Mouse (Mus musculus) limb, embryonic 12.5 days (tissue): Measurements from ENCODE around the gene Gm36028. TPM values are rescaled to one million over a fixed set of nuclear protein-coding genes. Genes with fewer than 3 reads are reported as not detected.
A peak's percentile ranks its signal among the peaks of the same experiment; 100 is the strongest.

Experiments used
- ATAC-seq: fragments of 200-750 bp; cut with Nextera tagmentation; 2 replicates; pipeline ENCODE4 v1.8.0; 2017; ENCODE audit warnings: low read depth, moderate TSS enrichment; ENCODE audit not compliant: insufficient number of reproducible peaks, insufficient read depth, low FRiP score, low TSS enrichment
- H3K27ac ChIP-seq: fragments of 300-500 bp; sonication (generic); 2 replicates; pipeline ENCODE4 v1.5.1; 2016; ENCODE audit warnings: mild to moderate bottlenecking, moderate library complexity
- H3K27me3 ChIP-seq: fragments of 300-500 bp; sonication (generic); 2 replicates; pipeline ENCODE4 v1.6.1; 2016; ENCODE audit warnings: mild to moderate bottlenecking, moderate library complexity
- H3K36me3 ChIP-seq: fragments of 300-500 bp; sonication (generic); 2 replicates; pipeline ENCODE4 v1.6.1; 2016; ENCODE audit warnings: mild to moderate bottlenecking, moderate library complexity
- H3K4me1 ChIP-seq: fragments of 300-500 bp; sonication (generic); replicated peaks from 2 replicates; pipeline ENCODE4 v1.6.1; 2016
- H3K4me2 ChIP-seq: fragments of 300-500 bp; sonication (generic); 2 replicates; pipeline ENCODE4 v1.6.1; 2016; ENCODE audit warnings: mild to moderate bottlenecking, moderate library complexity
- H3K4me3 ChIP-seq: fragments of 300-500 bp; sonication (generic); replicated peaks from 2 replicates; pipeline ENCODE4 v1.5.1; 2016; ENCODE audit warnings: mild to moderate bottlenecking
- H3K9ac ChIP-seq: fragments of 300-500 bp; sonication (generic); replicated peaks from 2 replicates; pipeline ENCODE4 v1.6.1; 2016; ENCODE audit warnings: mild to moderate bottlenecking, moderate library complexity
- H3K9me3 ChIP-seq: fragments of 300-500 bp; sonication (generic); 2 replicates; pipeline ENCODE4 v1.6.1; 2016; ENCODE audit warnings: mild to moderate bottlenecking, moderate library complexity
- WGBS: fragments of 180-500 bp; shearing (Covaris S2); methylation state at CpG from one replicate; pipeline ENCODE4 v1.1.7; 2016; 5-methylcytosine and 5-hydroxymethylcytosine counted together
- polyA plus RNA-seq: library from polyadenylated mRNA; unstranded; fragments of >200 nt; fragmentation: Nextera tagmentation; extraction: Ambion mirVana; gene quantifications from 2 replicates; pipeline ENCODE4 v1.2.1, GENCODE M21; 2016

The Gm36028 gene
- polyA plus RNA-seq, 1 experiment from 2014 or later: 0.19 TPM

GRCm38 (mm10) chr16:37831041-37831440 is 29.9 kb downstream of the Gm36028 start:
- Histone ChIP-seq H3K9ac (no peak overlapping the region), H3K4me1 (no peaks in the 10 kb centered on the region), H3K27me3 (no peaks in the 10 kb centered on the region), H3K4me2 (no peak overlapping the region), H3K4me3 (no peak overlapping the region), H3K27ac (0 out of 2 replicates have a peak overlapping the region, but pooled peaks have one; percentile 50), H3K9me3 (no peaks in the 10 kb centered on the region), H3K36me3 (peaks cover 97% of the 10 kb centered on the region)
- 86% methylated on average over 7 of the region's 7 CpGs for WGBS
- ATAC-seq: no peak

- no peak for ATAC-seq
- WGBS: 96% methylated on average over 3 of the region's 3 CpGs
- Histone ChIP-seq H3K27me3 (no peaks in the 10 kb centered on the region), H3K4me1 (no peaks in the 10 kb centered on the region), H3K36me3 (peaks cover 100% of the 10 kb centered on the region), H3K4me3 (no peak overlapping the region), H3K9me3 (no peaks in the 10 kb centered on the region), H3K4me2 (no peak overlapping the region), H3K27ac (no peak overlapping the region), H3K9ac (no peak overlapping the region)
Observed at GRCm38 (mm10) chr16:37826286-37826685, 34.7 kb downstream of the Gm36028 start.

- no peak for ATAC-seq
- Histone ChIP-seq H3K9me3 (no peaks in the 10 kb centered on the region), H3K4me2 (no peak overlapping the region), H3K27ac (no peak overlapping the region), H3K4me1 (no peaks in the 10 kb centered on the region), H3K36me3 (peaks cover 100% of the 10 kb centered on the region), H3K4me3 (no peak overlapping the region), H3K9ac (no peak overlapping the region), H3K27me3 (no peaks in the 10 kb centered on the region)
- 96% methylated on average over 12 of the region's 12 CpGs for WGBS
Observed at GRCm38 (mm10) chr16:37824778-37825505, 36.0 kb downstream of the Gm36028 start.

- no peak overlapping the region for H3K27ac ChIP-seq
- no peak overlapping the region for H3K4me3 ChIP-seq
- H3K36me3 ChIP-seq: peaks cover 100% of the 10 kb centered on the region
- ATAC-seq: no peak
- H3K4me1 ChIP-seq: no peaks in the 10 kb centered on the region
- H3K9ac ChIP-seq: no peak overlapping the region
- H3K9me3 ChIP-seq: no peaks in the 10 kb centered on the region
- 85% methylated on average over 5 of the region's 5 CpGs for WGBS
- H3K27me3 ChIP-seq: no peaks in the 10 kb centered on the region
- no peak overlapping the region for H3K4me2 ChIP-seq
Observed at GRCm38 (mm10) chr16:37823949-37824348, 37.0 kb downstream of the Gm36028 start.

DNA sequence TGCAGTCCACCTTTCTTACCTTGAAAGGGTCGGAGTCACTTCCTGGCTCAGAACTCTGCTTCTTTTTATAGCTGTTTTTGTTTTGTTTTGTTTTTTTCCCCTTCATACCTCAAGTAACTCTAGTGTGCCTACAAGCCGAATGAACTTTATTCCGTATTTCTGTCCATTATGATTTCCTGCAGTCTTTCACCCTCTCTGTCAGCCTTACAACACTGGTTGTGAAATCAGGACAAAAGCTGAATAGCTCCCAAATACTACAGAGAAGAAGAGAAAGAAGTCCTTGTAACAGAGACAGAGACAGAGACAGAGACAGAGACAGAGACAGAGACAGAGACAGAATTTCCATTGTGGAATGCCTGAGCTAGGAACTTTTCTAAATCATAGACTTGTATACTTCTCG is 43.0 kb downstream of the Gm36028 start:
- 89% methylated on average over 4 of the region's 4 CpGs for WGBS
- H3K4me1 ChIP-seq: peaks cover 17% of the 10 kb centered on the region
- no peak for ATAC-seq
- H3K27me3 ChIP-seq: no peaks in the 10 kb centered on the region
- peaks cover 79% of the 10 kb centered on the region for H3K36me3 ChIP-seq
- H3K9me3 ChIP-seq: no peaks in the 10 kb centered on the region
- no peak overlapping the region for H3K4me2 ChIP-seq
- no peak overlapping the region for H3K4me3 ChIP-seq
- H3K9ac ChIP-seq: no peak overlapping the region
- no peak overlapping the region for H3K27ac ChIP-seq

DNA sequence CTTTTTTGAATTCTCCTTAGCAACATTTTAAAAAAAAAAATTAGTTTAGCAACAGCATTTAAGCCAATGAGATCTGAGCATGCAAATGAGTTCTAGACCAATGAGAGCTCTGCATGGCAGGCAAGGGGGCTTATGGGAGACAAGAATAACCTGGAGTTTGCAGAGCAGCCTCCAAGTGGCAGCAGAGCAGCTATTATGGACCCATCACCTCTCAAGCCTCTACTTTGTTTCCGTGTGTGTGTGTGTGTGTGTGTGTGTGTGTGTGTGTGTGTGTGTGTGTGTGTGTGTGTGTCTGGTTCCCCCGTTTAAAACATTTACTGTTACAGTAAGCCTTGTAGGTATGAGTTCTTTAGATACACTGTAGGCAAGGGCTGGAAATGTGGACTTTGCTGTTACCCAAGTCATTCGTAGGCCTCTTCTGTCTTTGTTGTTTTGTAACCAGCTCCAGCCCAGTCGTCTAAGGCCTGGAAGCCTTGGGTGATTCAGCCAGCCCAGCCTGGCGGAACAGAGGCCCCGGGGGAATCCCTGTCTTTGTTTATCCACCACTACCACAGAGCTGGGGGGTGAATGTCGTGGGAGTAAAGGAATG is 46.5 kb downstream of the Gm36028 start:
- peak overlapping the region; percentile 24; the same call in 1 of the 2 replicates for H3K4me2 ChIP-seq

GRCm38 (mm10) chr16:37813691-37814382 is 47.1 kb downstream of the Gm36028 start:
- H3K9me3 ChIP-seq: no peaks in the 10 kb centered on the region
- ATAC-seq: no peak
- H3K9ac ChIP-seq: no peak overlapping the region
- peak overlapping the region; percentile 77 for H3K27ac ChIP-seq
- H3K4me3 ChIP-seq: no peak overlapping the region
- H3K4me2 ChIP-seq: peak overlapping the region; percentile 24
- peaks cover 52% of the 10 kb centered on the region for H3K36me3 ChIP-seq
- H3K4me1 ChIP-seq: peaks cover 33% of the 10 kb centered on the region
- no peaks in the 10 kb centered on the region for H3K27me3 ChIP-seq
- 33% methylated on average over 5 of the region's 5 CpGs for WGBS

More for the DNA sequence above, 46.5 kb downstream of the Gm36028 start:
- H3K36me3 ChIP-seq: peaks cover 59% of the 10 kb centered on the region
- peak; percentile 89 for ATAC-seq
- H3K27ac ChIP-seq: peak overlapping the region; percentile 77
- no peaks in the 10 kb centered on the region for H3K27me3 ChIP-seq
- no peaks in the 10 kb centered on the region for H3K9me3 ChIP-seq
- 43% methylated on average over 7 of the region's 7 CpGs for WGBS
- H3K4me3 ChIP-seq: no peak overlapping the region
- H3K9ac ChIP-seq: no peak overlapping the region
- H3K4me1 ChIP-seq: peaks cover 28% of the 10 kb centered on the region

DNA sequence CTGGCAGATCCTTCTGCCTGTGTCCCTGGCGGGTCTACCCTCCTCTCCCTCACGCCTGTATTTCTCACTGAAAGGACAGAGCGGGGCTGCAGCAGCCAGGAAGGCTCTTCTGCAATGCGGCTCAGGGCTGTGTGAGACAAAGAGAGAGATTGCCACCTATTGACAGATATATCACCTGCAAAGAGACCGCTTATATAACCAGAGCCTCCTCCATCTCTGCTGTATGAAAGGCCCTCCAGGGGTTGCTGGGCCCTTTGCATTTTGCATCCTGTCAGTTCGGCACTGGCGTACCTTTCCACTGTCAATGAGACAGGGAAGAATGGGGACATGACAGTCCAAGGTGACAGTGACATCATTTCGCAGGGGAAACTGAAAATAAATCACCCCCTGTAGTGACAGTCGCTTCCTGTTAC is 48.5 kb downstream of the Gm36028 start:
- WGBS: 47% methylated on average over 9 of the region's 9 CpGs
- 0 out of 2 replicates have a peak overlapping the region, but pooled peaks have one; percentile 9 for H3K27ac ChIP-seq
- ATAC-seq: no peak
- peaks cover 43% of the 10 kb centered on the region for H3K4me1 ChIP-seq
- no peaks in the 10 kb centered on the region for H3K27me3 ChIP-seq
- H3K36me3 ChIP-seq: peaks cover 42% of the 10 kb centered on the region
- H3K4me3 ChIP-seq: no peak overlapping the region
- H3K4me2 ChIP-seq: no peak overlapping the region
- H3K9me3 ChIP-seq: no peaks in the 10 kb centered on the region
- H3K9ac ChIP-seq: no peak overlapping the region

DNA sequence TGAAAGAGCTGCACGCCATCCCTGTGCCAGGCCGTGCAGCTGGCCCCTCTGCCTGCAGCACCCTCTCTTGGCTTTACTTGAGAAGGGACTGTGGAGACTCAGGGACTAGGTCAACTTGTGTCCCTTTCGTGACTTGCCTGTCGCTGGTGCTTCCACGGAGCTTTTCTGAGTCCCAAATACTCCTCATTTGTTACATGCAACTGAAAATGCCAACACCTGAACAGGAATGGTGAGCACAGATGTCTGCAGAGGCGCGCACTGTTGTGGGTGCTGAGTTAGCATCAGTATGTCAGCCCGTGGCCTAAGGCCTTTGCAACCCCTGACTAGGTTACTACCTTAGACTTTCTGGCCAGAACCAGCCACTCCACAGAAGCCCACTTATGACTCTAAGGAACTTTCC is 49.1 kb downstream of the Gm36028 start:
- H3K9ac ChIP-seq: no peak overlapping the region
- H3K27ac ChIP-seq: no peak overlapping the region
- peaks cover 49% of the 10 kb centered on the region for H3K4me1 ChIP-seq
- no peak overlapping the region for H3K4me2 ChIP-seq
- ATAC-seq: no peak
- peaks cover 45% of the 10 kb centered on the region for H3K36me3 ChIP-seq
- H3K4me3 ChIP-seq: no peak overlapping the region
- WGBS: 88% methylated on average over 8 of the region's 8 CpGs
- no peaks in the 10 kb centered on the region for H3K27me3 ChIP-seq
- no peaks in the 10 kb centered on the region for H3K9me3 ChIP-seq

DNA sequence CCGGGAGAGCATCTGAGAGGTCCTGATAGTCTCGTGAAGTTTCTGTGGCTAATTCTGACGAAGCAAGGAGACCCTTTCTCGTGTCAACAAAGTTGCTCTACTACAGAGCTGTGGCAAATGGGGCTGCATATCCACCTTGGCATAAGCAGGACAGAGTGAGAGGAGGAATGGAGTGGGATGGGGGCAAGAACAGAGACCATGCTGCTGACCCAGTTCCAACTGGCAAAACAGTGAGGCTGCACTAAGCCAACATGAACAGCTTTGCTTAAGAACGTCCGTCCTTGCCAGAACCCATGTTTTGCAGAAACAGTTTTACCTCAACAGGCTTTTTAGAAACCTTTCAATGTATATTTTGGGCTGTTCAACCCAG is 51.3 kb downstream of the Gm36028 start:
- H3K4me2 ChIP-seq: no peak overlapping the region
- no peaks in the 10 kb centered on the region for H3K27me3 ChIP-seq
- H3K27ac ChIP-seq: peak overlapping the region; percentile 78
- peaks cover 42% of the 10 kb centered on the region for H3K36me3 ChIP-seq
- peaks cover 58% of the 10 kb centered on the region for H3K4me1 ChIP-seq
- H3K9me3 ChIP-seq: peaks cover 7% of the 10 kb centered on the region; the same call in 1 of the 2 replicates
- ATAC-seq: no peak
- H3K9ac ChIP-seq: no peak overlapping the region
- WGBS: 77% methylated on average over 6 of the region's 6 CpGs
- no peak overlapping the region for H3K4me3 ChIP-seq

DNA sequence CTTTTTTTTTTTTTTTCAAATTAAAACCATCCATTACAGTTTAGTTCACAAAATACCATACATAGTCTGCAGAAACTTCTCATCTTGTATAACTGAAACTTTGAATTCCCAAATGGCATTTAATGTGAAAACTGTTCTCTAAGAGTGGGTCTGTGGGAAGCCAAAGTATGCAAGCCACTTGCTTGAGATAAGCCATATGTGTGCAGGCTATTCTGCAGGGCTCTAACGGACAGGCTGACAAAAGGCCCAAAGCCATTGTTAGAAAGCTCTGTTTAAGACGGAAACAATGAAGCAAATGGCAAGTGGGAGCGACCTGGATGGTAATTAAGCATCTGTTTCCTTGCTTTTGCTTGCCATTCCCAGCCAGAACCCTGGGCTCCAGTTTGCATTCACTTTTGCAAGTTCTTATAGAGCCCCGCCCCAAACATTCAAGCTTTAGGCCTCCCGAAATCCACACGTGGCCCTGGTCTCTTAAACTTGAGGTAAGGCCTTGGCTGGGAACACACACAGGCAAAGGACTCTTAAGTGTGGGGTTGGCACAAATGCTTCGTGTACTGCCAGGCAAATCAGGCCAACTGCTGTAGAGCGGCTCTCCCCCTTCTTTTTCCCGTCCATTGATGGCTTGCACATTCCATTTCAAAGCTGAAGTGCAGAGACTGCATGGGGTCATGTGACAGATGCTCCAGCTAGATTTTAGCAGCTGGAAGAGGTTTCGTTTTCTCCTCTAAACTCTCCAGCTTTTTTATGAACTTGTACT is 51.9 kb downstream of the Gm36028 start:
- Histone ChIP-seq H3K4me1 (peaks cover 54% of the 10 kb centered on the region), H3K9ac (no peak overlapping the region), H3K9me3 (peaks cover 8% of the 10 kb centered on the region; the same call in 1 of the 2 replicates), H3K27me3 (no peaks in the 10 kb centered on the region), H3K4me2 (no peak overlapping the region; the same call in 1 of the 2 replicates), H3K27ac (peak overlapping the region; percentile 78), H3K4me3 (no peak overlapping the region), H3K36me3 (peaks cover 48% of the 10 kb centered on the region)
- WGBS: 42% methylated on average over 10 of the region's 10 CpGs
- no peak; the same call in 1 of the 2 replicates for ATAC-seq
